Mouse (Mus musculus) cerebellum, postnatal 4 days (tissue): ENCODE measurements around the gene Gpr4.

Experiments
- DNase-seq, 2 experiments: peaks; one replicate each; pipeline ENCODE4 v3.0.0; 2022; ENCODE audit warnings: low spot score in 2 of 2, mixed read lengths in 1 of 2

Gpr4 gene

DNA sequence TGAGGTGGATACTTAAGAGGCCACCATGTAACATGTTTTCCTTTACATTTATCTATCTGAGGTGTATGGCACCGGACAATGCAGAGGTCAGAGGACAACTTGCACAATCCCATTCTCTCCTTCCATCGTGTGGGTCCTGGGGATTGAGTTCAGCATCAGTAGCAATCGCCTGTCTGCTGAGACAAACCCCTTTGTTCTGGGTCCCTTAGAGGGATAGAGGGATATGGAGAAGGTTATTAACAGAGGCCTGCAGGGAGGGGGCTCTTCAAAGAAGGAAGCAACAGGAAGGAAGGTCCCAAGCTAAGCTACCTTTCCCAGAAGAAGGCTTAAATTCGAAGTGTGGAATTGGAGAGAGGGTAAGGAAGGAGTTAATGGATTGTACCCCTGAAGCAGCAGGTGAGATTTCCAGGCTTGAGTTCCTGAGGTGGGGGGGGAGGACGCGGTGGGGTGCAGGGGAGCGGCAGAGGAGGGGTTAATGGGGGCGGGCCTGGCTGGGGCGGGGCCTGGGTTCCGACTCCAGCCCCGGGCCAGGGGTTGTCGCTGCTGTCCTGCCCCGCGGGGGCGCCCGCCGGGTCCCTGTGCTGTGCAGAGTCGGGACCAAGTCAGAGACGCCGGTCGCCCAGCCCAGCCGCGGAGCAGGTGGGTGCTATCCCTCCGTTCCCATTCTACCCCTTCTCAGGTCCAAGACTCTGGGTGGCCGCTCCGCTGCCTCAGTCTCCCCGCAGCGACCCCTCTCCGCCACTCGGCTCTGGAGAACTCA, at the start of gene Gpr4:
TSS of gene Gpr4 (plus strand) at position 543 of the 760 bp plus-strand sequence.
- DNase-seq: peak in 1 of 2 experiments; percentile 26

DNA sequence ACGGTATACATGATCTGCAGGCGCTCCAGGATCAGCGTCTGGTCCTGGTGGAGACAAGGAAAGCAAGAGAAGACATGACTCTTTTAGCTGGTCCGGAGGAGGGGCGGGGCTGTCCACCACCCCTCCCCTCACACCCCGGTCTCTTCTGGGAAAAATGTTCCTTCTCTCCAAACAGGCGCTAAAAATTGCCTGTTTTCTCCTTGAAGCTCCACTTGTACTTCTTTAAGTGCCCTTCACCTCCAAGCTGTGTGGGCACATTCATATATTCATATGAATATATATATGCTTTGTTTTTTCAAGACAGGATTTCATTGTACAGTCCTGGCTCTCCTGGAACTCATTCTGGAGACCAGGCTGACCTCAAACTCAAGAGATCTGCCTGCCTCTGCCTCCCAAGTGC, 49.4 kb upstream of the Gpr4 start:
- DNase-seq: no peak

DNA sequence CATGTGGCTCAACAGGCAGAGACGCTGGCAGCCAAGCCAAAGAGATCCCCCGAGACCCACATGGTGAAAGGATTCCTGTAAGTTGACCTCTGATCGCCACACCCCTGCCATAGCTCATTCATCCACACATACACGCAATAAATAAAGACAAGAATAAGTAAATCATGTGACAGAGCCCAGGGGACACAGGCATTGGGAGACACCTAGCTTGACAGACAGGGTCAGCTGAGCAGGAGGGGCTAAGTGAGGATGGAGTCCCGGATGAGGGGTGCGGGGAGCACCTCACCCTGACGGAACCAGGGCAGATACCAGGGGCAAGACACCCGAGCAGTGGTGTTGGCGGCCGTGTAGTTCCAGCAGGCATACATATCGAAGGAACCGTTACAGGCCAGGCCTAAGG, 48.6 kb upstream of the Gpr4 start:
- DNase-seq: no peak

DNA sequence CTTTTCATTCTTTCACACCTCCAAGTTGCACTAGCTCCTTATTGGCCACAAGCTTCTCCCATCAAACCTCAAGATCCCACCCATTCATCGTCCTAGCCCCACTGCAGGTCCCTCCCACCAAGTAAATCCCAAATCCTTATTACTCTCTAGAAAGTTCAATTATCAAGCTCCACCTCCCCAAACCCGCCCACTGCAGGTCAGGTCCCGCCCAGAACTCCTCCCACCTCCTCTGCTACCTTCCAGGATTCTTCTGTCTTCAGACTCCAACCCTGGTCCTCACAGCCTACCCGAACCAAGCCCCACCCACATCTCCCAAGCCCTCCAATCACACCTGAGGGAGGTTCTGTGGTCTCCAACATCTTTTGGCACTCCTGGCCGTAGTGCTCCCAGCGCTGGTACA, 48.1 kb upstream of the Gpr4 start:
- DNase-seq: no peak

DNA sequence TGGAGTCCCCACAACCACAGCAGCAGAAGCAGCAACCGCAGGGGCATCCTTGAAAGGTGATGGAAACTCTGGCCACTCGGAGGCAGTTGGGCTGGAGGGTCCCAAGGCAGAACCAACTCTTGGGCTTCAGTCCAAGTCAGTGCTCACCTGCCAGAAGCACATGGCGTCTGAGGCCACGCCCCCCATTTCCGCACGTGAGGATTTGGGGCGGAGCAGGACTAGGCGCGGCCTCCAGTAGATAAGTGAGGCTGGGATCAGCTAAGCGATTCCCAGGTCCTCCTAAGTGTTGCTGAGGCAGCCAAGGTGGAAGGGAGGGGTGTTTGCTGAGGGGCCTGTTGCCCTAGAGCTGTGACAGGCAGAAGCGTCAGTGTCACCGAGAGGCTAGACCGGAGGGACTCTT, 47.4 kb upstream of the Gpr4 start:
- DNase-seq: no peak

DNA sequence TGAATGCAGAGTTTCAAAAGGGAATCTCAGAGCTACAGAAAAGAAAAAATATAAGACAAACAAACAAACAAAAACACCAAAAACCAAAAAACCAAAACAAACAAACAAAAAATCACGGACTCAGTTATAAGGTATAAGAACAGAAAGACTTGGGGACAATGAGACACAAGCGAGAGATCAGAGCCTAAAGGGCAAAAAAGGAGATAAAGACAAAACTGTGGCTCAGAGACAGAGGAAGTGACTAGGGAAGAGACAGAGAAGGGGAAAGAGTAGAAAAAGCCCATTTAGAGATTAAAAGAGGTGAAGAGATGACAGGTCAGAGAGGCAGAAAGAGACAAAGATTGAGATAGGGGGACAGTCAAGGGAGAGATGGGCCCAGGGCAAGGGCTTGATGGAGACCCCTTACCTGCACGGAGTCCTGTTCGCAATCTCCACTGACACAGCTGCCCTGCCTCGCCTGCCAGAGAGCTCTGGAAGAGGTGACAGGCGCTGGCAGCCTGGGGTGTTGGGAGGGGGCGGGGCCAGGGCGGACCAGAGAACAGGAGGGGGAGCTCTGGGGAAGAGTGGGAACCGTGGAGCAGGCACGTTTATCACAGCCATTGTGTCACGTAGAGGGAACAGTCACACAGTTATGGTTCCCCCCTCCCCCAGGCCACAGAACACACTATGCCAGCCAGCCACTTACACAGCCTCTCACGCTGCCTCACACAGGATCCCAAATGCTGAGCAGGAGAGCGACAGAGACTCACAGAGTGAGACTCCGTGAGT, 46.5 kb upstream of the Gpr4 start, which contains the start of gene Gipr:
TSS of gene Gipr (minus strand) at position 472 of the 768 bp plus-strand sequence.
- no peak for DNase-seq

DNA sequence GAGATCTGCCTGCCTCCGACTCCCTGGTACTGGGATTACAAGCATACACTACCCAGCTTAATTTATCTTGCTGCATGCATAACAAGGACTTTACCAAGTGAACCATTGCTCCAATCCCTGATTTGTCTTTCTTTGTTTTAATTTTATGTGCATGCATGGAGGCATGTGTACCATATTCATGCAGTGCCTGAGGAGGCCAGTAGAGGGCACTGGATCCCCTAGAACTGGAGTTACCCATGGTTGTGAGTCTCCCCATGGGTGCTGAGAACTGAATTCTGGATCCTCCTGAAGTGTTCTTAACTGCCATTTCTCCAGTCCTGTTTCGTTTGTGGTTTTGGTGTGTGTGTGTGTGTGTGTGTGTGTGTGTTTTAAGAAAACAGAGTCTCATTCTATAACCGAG, 45.3 kb upstream of the Gpr4 start:
- DNase-seq: no peak

DNA sequence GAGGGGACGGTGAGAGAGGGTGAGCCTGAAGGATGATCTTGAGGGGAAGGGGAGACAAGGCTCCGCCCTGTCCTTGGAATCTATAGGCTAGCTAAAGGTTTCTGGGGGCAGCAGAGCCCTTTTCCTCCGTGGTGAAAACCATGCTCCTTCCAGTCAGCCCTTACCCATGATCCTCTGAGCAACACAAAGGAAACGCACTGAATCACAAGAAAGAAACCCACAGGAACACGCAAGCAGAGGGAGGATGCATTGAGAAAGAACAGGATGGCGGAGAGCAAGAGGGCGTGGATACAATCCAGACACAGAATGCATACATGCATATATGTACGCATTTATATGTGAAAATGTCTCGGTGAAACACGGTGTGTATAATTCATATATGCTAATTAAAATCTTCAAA, 42.8 kb upstream of the Gpr4 start:
- DNase-seq: no peak

DNA sequence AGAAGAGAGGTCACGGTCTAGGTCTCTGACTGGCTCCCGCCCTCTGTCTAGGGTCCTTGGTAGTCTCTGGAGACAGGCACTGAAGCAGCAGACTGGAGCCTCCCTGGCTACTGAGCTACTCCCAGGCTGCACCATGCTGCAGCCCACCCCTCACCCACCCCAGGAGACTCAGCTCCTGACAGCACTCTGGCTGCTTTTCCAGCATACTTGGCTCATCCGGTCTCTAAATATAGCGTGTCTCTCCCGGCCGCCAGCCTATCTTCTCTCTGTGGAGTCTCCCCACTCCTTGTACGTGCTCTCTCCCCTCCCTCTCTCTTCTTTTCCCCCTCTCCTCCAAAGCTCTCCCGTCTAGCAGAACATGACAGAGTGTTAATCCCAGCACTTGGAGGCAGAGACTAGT, 42.2 kb upstream of the Gpr4 start:
- no peak for DNase-seq

DNA sequence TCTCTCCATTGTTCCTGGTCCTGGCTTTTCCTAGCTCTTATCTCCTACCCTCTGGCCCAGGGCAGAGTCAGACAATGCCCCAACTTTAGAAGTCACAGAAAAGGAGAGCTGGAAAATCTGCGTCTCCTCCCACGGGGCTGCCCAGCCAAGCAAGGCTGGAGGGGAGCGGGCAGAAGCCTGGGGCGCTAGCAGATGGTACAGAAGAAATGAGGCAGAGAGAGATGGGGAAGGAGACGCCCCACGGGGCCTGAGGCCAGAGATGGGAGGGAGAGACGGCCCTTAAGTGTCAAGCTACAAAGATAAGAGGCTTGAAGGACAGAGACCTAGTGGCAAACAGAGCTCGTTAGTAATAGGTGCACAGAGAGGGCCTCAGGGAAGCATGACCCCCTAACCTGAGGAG, 40.5 kb upstream of the Gpr4 start:
- DNase-seq: no peak

DNA sequence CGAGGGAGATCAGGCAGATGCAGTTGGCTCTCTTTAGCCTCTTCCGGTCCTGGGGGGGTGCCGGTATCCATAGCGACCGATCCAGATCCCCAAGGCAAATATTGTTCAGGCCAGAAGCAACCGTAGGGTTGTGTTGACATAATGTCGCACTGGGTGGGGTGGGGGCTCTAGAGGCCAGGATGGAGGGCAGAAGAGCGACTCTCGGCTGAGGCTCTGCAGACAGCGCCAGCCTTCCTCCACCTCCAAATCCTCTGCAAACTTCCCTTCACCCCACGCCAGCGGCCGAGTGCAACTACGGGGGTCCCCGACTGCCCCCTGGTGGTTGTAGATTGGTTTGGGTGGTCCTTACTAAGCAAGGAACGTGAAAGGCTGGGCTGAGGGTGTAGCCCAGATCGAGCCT, 39.5 kb upstream of the Gpr4 start:
- DNase-seq: peak; percentile 82 to 89

DNA sequence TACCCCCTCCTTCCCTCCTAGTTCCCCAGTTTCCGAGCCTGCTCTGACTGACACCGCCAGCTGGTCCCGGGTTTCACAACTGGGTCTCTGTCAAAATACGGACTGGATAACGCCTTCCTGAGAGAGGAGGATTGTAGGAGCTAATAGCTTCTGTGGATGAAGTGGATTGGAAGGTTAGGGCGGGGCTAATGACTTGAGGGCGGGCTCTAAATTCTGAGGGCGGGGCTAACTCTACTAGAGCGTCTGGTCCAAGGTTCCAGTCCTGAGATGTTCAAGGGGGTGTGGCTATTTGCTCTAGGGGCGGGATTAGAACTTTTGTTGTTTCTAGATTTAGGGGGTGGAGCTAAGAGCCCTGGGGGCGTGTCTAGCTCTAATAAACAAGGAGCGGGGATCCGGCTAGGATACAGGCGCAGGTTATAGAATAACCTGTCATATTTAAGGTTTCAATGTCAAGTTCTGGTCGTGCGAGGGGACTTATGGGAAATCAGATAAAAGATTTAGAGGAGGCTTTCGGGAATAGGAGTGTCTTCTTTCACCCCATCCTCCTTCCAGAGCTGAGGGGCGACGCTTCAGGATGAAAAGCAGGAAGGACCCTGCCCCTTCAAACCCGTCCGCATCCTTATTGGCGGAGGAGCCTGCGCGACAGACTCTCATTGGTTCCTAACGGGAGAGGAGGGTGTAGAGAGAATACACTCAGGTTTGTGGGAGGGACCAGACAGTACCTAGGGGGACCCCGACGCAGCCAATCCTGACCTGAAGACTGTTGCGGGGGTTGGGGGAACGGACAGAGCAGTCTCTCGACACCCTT, 36.4 kb upstream of the Gpr4 start, which contains the start of gene Eml2:
TSS of gene Eml2 (plus strand) at position 714 of the 808 bp plus-strand sequence.
- peak; percentile 44 to 62 for DNase-seq

DNA sequence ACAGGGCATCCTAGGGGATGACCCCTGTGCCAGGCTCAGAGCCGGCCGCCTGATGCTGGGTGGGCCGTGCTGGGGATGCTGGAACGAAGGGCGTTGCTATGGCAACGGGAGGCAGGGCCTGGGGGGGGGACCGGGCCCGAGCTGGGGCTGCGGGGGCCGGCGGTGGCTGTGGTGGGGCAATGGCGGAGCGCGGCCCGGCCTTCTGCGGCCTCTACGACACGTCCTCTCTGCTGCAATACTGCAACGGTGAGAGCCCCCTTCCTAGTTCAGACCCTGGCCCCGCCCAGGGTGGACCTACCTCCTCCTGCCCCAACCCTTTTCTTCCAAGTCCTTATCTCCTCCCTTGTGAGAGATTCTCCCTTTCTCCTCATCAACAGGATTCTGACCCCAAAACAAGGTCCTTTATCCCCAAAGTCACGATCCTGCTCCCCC, 35.8 kb upstream of the Gpr4 start:
- DNase-seq: no peak

DNA sequence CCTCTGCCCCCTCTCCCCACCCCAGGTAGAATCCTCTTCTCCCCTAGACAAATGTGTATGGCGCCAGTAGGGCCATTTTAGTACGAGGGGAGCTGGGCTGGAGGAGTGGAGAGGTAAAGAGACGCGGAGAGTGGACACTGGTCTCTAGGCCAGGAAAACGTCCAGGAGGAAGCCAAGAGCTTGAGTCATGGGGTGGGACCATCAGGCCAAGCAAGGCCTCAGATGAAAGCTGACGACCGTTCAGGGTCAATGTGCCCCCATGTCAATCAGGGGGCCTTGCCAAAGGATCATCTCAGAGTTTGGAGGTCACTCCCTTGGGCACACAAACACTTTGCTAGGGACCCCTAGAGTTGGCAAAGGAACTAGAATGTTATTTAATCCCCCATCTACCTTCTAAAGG, 35.1 kb upstream of the Gpr4 start:
- no peak for DNase-seq

DNA sequence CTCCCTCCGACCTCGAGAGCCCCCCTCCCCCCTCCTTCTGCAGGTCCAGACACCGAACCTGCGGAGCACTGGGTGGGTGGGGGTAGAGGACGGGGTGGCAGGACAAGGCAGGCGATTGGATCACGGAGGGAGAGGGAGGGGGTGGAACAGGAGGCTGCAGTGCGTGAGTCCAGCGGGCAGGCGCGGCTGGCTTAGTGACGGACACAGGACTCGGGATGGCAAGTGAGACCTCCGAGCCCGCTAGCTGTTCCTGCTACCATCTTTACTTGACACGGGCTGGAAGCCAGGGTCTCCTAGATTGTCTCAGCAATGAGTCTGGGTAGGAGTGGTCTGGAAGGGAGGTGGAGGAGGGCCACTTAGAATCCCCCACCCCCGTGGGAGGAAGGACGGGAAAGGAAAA, 34.3 kb upstream of the Gpr4 start:
- no peak for DNase-seq

DNA sequence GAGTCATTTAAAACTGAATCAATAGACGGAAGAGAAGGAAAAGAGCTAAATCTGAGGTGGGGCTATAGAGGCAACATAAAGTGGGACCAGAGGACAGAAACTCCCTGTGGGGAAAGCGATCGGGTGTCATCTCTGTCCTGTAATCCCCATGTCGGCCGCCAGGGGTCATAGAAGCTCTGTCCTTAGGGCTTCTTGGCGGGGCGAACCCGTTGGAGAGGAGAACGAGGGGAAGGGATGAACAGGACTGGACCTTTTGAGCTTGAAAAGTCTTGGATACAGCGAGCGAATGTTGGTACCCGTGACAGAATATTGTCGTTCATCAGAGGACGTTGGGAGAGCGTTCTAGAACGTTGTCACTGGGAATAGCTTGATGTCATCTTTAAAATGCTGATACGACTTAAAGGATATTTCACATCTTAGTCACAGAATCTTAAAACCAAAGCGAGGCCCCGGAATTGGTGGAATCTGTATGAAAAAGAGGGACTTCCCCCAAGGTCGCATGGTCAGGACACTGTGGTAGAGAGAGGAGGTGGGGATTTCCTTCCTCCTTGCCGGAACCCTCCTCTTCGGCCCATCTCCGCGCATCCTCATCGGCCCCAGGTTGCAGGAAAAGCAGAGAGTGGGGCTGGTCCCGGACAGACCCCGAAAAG, 33.8 kb upstream of the Gpr4 start:
- peak; percentile 61 to 81 for DNase-seq

DNA sequence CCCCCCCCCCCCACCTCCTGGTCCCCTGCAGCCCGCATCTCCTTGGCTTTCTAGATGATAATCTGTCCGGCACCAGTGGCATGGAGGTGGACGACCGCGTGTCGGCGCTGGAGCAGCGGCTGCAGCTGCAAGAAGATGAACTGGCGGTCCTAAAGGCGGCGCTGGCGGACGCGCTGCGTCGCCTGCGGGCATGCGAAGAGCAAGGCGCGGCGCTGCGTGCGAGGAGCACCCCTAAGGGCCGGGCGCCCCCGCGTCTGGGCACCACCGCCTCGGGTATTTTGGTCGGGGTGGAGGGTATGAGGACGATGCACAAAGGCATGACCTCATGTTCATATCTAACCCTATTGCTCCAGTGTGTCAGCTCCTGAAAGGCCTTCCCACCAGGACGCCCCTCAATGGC, 33.2 kb upstream of the Gpr4 start:
- DNase-seq: peak in 1 of 2 experiments; percentile 72

DNA sequence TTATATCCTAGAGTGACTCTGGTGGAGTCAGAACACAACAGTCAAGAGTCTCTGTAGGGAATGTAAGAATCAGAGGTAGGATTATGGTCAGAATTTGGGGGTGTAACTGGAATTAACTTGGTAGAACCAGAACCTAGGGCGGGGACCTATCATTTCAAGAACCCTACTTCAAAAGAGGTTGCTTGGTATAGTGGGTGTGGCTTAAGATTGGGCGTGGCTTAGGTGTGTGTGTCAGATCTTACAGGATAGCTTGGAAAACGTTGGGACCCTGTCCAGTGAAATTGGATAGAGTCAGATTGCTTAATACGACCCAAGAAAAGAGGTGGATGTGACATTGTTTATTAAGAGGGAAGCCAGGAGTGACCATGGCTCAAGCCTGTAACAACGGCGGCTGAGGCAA, 32.4 kb upstream of the Gpr4 start:
- no peak for DNase-seq

DNA sequence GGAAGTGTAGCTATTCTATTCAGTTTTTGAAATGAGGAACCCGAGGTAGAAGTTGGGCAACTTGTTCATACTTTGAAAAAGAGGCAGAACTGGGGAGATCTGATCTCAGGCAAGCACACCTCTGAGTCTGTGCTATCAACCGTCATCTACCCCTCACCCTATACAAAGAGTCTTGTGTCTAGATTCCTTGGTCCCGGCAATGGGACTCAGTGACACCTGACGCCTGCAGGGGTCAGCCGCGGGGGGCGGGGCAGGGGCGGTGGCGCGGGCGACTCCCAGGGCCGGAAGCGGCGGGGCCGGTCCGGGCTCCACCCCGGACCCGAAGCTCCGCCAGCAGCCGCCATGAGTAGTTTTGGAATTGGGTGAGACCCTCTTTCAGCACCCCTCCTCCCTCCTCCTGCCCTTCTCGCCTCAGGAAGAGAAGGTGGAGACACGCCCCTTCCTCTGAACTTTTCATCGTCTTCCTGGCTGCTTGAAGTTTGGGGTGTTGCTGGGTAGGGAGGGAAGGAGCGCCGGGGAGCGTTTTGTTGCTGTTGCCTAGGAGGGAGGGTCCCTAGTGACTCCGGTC, 31.4 kb upstream of the Gpr4 start:
- DNase-seq: no peak

DNA sequence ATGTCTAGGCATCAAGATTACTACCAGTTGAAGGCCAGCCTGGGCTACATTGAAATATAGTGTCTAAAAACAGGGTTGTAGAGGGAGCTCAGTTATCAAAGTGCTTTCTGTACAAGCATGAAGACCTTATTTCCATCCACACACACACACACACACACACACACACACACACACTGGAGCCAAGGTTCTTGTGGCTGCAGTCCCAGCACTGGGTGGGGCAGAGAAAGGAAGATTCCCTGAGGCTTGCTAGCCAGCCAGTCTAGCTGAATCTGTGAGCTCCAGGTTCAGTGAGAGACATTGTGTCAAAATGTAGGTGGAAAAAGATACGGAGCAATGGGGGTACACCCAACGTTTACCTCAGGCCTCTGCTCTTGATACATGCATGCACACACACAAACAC, 28.1 kb upstream of the Gpr4 start:
- no peak for DNase-seq

DNA sequence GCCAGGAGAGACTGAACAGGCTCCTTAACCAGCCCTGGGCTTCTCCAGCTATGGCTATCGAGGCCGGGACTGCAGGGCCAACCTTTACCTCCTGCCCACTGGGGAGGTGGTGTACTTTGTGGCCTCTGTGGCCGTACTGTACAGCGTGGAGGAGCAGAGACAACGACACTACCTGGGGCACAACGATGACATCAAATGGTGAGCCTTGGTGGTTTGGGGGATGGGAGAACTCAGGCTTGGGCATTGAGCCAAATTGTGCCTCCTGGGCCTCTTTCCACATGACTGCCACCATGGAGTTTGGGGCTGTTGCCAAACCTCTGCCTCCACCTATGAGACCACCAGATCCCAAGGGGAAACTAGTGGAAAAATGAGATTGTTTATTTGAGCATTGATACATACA, 27.6 kb upstream of the Gpr4 start:
- DNase-seq: no peak
